Mouse (Mus musculus) right cerebral cortex, adult 2 months (tissue): ENCODE measurements around the gene H2-Q10.
A peak's percentile ranks its signal among the peaks of the same experiment; 100 is the strongest.

Source experiments
- DNase-seq, 2 experiments: peaks; one replicate each; pipeline ENCODE4 v3.0.0; 2021 to 2022; ENCODE audit warnings: low spot score in 2 of 2

Gene H2-Q10

DNA sequence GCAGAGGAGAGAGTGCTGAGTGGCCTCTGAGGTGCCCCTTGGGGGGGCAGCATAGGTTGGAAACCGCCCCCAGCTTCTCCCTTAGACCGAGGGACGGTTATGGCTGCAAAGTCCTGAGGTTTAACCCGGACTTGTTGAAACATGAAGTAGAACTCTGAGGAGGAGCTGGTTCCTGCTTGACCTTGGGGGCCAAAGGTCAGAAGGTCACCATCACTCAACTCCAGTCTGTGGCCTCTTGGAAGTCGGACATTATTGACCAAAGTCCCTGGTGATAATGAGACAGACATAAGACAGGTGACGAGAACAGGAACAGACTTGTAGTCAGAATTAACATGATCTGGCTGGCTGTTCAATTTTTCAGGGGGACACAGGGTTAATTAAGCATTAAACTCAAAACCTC, 44.9 kb downstream of the H2-Q10 start:
- no peak for DNase-seq

GRCm38 (mm10) chr17:35515911-35516640, 46.2 kb downstream of the H2-Q10 start:
- peak; percentile 16 to 38 for DNase-seq

- peak; percentile 95 to 96 for DNase-seq
These were observed 47.0 kb downstream of the H2-Q10 start, which contains the start of the genes Tcf19 and Cchcr1 for GRCm38 (mm10) chr17:35516652-35517500. TSS of gene Tcf19 (minus strand) at chr17:35516824. TSS of gene Cchcr1 (plus strand) at chr17:35517100.

DNA sequence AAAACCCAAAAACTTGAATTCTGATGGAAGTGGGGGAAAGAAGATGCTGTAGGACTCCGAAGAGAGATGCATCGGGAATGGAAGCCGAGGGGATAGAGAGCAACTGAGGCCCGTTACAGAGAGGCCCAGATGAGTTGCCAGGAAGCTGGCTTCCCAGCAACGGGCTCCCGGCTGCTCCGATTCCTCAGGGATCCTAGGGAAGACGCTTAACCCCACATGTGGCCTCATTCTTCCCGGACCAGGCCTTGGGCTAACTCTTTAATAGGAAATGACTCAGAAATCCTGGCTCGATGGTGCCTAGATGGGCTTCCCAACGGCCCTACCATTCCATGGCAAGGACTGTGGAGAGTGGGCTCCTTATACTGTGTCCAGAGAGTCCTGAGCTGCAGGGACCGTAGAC, 47.6 kb downstream of the H2-Q10 start:
- DNase-seq: no peak
